Mouse (Mus musculus) forebrain, postnatal 0 days (tissue): ENCODE measurements around the gene Ctss. TPM values are rescaled to one million over a fixed set of nuclear protein-coding genes. Genes with fewer than 3 reads are reported as not detected.

Experiments used
- ATAC-seq: fragments of 200-750 bp; cut with Nextera tagmentation; 2 replicates; pipeline ENCODE4 v1.8.0; 2017; ENCODE audit warnings: mild to moderate bottlenecking, moderate library complexity
- DNase-seq: peaks from one replicate; pipeline ENCODE4 v3.0.0-alpha.2; 2015
- H3K27ac ChIP-seq: fragments of 300-500 bp; sonication (generic); 2 replicates; pipeline ENCODE4 v1.5.1; 2014; ENCODE audit warnings: low read depth, mild to moderate bottlenecking, antibody characterized with exemption, low read length, moderate library complexity, mixed read lengths
- H3K27me3 ChIP-seq: fragments of 300-500 bp; sonication (generic); 2 replicates; pipeline ENCODE4 v1.6.1; 2014; ENCODE audit warnings: mild to moderate bottlenecking, low read length, mixed read lengths; ENCODE audit not compliant: insufficient read depth
- H3K36me3 ChIP-seq: fragments of 300-500 bp; sonication (generic); 2 replicates; pipeline ENCODE4 v1.6.1; 2014; ENCODE audit warnings: mild to moderate bottlenecking, moderate library complexity; ENCODE audit not compliant: insufficient read depth
- H3K4me1 ChIP-seq: fragments of 300-500 bp; sonication (generic); 2 replicates; pipeline ENCODE4 v1.6.1; 2014; ENCODE audit warnings: antibody characterized with exemption; ENCODE audit not compliant: insufficient read depth
- H3K4me2 ChIP-seq: fragments of 300-500 bp; sonication (generic); 2 replicates; pipeline ENCODE4 v1.6.1; 2014; ENCODE audit warnings: low read depth, mild to moderate bottlenecking, moderate library complexity
- H3K4me3 ChIP-seq: fragments of 300-500 bp; sonication (generic); 2 replicates; pipeline ENCODE4 v1.5.1; 2014; ENCODE audit warnings: low read depth, low read length, mixed read lengths
- H3K9ac ChIP-seq: fragments of 300-500 bp; sonication (generic); 2 replicates; pipeline ENCODE4 v1.6.1; 2014; ENCODE audit warnings: mild to moderate bottlenecking
- H3K9me3 ChIP-seq: fragments of 300-500 bp; sonication (generic); 2 replicates; pipeline ENCODE4 v1.6.1; 2016; ENCODE audit warnings: low read length
- CTCF ChIP-seq: sonication (generic); IDR thresholded peaks from 2 replicates; pipeline ENCODE4 v1.5.1; 2016; ENCODE audit warnings: antibody characterized with exemption, control low read depth, low read depth
- WGBS: fragments of 180-500 bp; shearing (Covaris S2); extraction: QIAGEN DNeasy Blood & Tissue Kit; methylation state at CpG from one replicate; pipeline ENCODE4 v1.1.7; 2014; 5-methylcytosine and 5-hydroxymethylcytosine counted together
- polyA plus RNA-seq: library from polyadenylated mRNA; unstranded; fragments of >200 nt; fragmentation: Nextera tagmentation; extraction: Ambion mirVana; gene quantifications from 2 replicates; pipeline ENCODE4 v1.2.1, GENCODE M21; 2015
- total RNA-seq: library from RNA; depleted of rRNA; stranded (reverse); fragments of >200 nt; gene quantifications from 2 replicates; pipeline ENCODE4 v1.2.3, GENCODE M21; 2014

Ctss gene
- total and polyA plus RNA-seq, 2 experiments from 2014 or later = 20.3 to 23.1 TPM

DNA sequence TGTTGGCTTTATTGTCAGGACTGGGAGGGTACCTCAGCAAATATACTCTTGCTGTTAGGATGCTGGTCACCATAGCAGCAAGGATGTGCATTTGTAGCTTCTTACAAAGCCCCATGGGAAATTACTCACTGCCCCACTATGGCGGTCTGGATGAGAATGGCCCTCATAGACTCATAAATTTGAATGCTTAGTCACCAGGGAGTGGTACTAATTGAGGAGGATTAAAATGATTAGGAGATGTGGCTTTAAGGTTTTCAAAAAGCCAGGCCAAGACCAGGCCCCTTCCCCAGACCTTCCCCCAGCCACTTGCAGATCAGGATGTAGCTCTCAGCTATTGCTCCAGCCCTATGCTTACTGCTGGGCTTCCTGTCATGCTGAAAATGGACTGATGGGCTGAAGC lies 23.6 kb downstream of the Ctss start:
- H3K9ac ChIP-seq = no peak overlapping the region
- H3K36me3 ChIP-seq = no peaks in the 10 kb centered on the region
- H3K4me2 ChIP-seq = no peak overlapping the region
- no peaks in the 10 kb centered on the region for H3K27me3 ChIP-seq
- H3K27ac ChIP-seq = no peak overlapping the region
- TF ChIP-seq CTCF = no peak
- no peak overlapping the region for H3K4me3 ChIP-seq
- DNase-seq (no peak), ATAC-seq (no peak)
- 55% methylated on average over 1 of the region's 1 CpGs for WGBS
- no peaks in the 10 kb centered on the region for H3K9me3 ChIP-seq
- no peaks in the 10 kb centered on the region for H3K4me1 ChIP-seq

DNA sequence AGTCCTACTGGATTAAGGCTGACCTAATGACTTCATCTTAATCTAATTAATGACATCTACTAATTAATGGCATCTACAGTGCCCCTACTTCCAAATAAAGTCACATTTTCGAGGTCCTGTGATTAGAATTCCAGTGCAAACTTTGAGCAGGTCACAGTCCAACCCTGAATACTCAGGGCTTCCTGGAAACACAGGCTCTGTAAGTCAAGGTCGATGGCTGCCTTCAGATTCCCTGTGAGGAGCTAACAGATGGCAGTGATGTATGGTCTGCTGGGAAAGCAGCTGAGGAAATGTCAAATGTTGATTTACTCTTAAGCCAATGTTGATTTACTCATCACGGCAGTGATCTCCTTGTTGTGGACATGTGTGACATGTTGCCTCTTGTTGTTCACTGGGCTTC lies 27.4 kb downstream of the Ctss start:
- DNase-seq (no peak), ATAC-seq (no peak)
- no peaks in the 10 kb centered on the region for H3K36me3 ChIP-seq
- H3K27ac ChIP-seq = no peak overlapping the region
- TF ChIP-seq CTCF = no peak
- no peaks in the 10 kb centered on the region for H3K9me3 ChIP-seq
- H3K4me1 ChIP-seq = no peaks in the 10 kb centered on the region
- no peaks in the 10 kb centered on the region for H3K27me3 ChIP-seq
- WGBS = 67% methylated on average over 3 of the region's 3 CpGs
- H3K9ac ChIP-seq = no peak overlapping the region
- no peak overlapping the region for H3K4me2 ChIP-seq
- no peak overlapping the region for H3K4me3 ChIP-seq

DNA sequence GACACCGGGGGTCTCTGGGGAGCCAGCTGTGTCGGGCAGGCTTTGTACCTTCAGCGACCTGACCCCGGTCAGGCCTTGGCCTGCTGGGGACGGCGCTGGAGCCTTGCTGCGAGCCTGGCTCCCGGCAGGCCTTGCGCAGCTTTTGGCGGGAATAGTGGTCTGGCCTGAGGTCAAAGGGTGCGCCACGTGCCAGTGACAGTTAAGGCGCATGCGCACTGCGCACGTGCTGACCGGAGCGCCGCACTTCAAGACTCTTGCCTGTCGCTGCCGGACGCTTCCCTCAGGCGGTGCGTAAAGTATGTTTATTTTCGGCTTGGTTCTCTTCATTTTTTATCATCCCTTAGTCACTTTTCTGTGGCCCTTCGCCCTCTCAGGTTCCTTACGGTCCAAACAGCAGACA lies 32.9 kb downstream of the Ctss start, which contains the start of gene Hormad1:
TSS of gene Hormad1 (plus strand) at position 241 of the 400 bp plus-strand sequence.
- whole genome bisulfite sequencing = 92% methylated on average over 27 of the region's 27 CpGs
- H3K4me3 ChIP-seq = no peak within 1 kb of the TSS
- no peak for TF ChIP-seq CTCF
- no peak for DNase-seq
- no peak within 1 kb of the TSS for H3K27ac ChIP-seq
- ATAC-seq = no peak
- H3K36me3 ChIP-seq = no peaks in the 10 kb centered on the region
- no peaks in the 10 kb centered on the region for H3K9me3 ChIP-seq
- H3K4me2 ChIP-seq = no peak within 1 kb of the TSS
- no peaks in the 10 kb centered on the region for H3K4me1 ChIP-seq
- H3K27me3 ChIP-seq = no peaks in the 10 kb centered on the region
- H3K9ac ChIP-seq = no peak within 1 kb of the TSS

DNA sequence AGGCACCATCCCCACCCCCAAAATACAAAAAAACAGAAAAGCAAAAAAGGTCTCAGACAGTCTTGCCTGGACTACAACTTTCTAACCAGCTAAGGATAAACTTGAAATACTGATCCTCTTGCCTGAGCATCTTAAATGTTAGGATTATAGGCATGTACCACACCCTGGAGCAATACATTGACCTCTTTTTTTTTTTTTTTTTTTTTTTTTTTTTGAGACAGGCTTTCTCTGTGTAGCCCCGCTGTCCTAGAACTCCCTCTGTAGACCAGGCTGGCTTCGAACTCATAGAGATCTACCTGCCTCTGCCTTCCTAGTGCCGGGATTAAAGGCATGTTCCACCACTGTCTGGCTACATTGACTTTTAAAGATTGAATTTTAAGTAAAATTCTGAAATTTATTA lies 34.2 kb downstream of the Ctss start:
- TF ChIP-seq CTCF = no peak
- no peaks in the 10 kb centered on the region for H3K4me1 ChIP-seq
- WGBS = 89% methylated on average over 3 of the region's 3 CpGs
- H3K27ac ChIP-seq = no peak overlapping the region
- H3K27me3 ChIP-seq = no peaks in the 10 kb centered on the region
- H3K4me2 ChIP-seq = no peak overlapping the region
- no peaks in the 10 kb centered on the region for H3K36me3 ChIP-seq
- DNase-seq (no peak), ATAC-seq (no peak)
- no peak overlapping the region for H3K4me3 ChIP-seq
- no peaks in the 10 kb centered on the region for H3K9me3 ChIP-seq
- no peak overlapping the region for H3K9ac ChIP-seq

DNA sequence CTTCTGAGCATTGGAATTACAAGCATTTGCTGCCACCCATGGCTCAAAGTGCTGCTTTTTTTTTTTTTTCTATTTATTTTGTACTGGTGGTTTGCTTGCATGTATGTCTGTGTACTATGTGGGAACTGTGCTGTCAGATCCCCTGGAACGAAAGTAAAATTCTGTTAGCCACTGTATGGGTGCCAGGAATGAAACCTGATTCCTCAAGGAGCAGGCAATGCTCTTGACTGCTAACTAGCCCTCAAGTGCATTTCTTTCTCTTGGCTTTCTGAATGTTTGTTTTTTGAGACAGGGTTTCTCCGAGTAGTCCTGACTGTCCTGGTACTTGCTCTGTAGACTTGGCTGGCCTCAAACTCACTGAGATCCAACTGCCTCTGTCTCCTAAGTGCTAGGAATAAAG lies 35.2 kb downstream of the Ctss start:
- no peak for TF ChIP-seq CTCF
- no peak for DNase-seq
- 58% methylated on average over 2 of the region's 2 CpGs for WGBS
- Histone ChIP-seq H3K27ac (no peak overlapping the region), H3K4me2 (no peak overlapping the region), H3K9ac (no peak overlapping the region), H3K9me3 (no peaks in the 10 kb centered on the region), H3K4me3 (no peak overlapping the region), H3K36me3 (no peaks in the 10 kb centered on the region), H3K27me3 (no peaks in the 10 kb centered on the region), H3K4me1 (no peaks in the 10 kb centered on the region)
- ATAC-seq = no peak

- Histone ChIP-seq H3K4me1 (no peaks in the 10 kb centered on the region), H3K9me3 (no peaks in the 10 kb centered on the region), H3K9ac (no peak overlapping the region), H3K4me3 (no peak overlapping the region), H3K4me2 (no peak overlapping the region), H3K36me3 (no peaks in the 10 kb centered on the region), H3K27me3 (no peaks in the 10 kb centered on the region), H3K27ac (no peak overlapping the region)
- 91% methylated on average over 3 of the region's 3 CpGs for WGBS
- no peak for TF ChIP-seq CTCF
- ATAC-seq (no peak), DNase-seq (no peak)
Observed at GRCm38 (mm10) chr3:95569585-95569984, 43.0 kb downstream of the Ctss start.

- peak overlapping the region; percentile 76 for H3K4me3 ChIP-seq
- H3K9me3 ChIP-seq = no peaks in the 10 kb centered on the region
- 51% methylated on average over 8 of the region's 8 CpGs for WGBS
- no peak for TF ChIP-seq CTCF
- 0 out of 2 replicates have a peak, but pooled peaks cover 3% of the 10 kb centered on the region for H3K36me3 ChIP-seq
- peak overlapping the region; percentile 33; the same call in 1 of the 2 replicates for H3K9ac ChIP-seq
- peak overlapping the region; percentile 60; the same call in 1 of the 2 replicates for H3K27ac ChIP-seq
- no peak for DNase-seq
- H3K4me2 ChIP-seq = peak overlapping the region; percentile 51
- no peaks in the 10 kb centered on the region for H3K4me1 ChIP-seq
- ATAC-seq = peak; percentile 38; the same call in 1 of the 2 replicates
- no peaks in the 10 kb centered on the region for H3K27me3 ChIP-seq
Observed at GRCm38 (mm10) chr3:95587754-95588603, 61.4 kb downstream of the Ctss start.
